25 mouse cellular contexts compared by ENCODE assay signal in the genomic region with DNA sequence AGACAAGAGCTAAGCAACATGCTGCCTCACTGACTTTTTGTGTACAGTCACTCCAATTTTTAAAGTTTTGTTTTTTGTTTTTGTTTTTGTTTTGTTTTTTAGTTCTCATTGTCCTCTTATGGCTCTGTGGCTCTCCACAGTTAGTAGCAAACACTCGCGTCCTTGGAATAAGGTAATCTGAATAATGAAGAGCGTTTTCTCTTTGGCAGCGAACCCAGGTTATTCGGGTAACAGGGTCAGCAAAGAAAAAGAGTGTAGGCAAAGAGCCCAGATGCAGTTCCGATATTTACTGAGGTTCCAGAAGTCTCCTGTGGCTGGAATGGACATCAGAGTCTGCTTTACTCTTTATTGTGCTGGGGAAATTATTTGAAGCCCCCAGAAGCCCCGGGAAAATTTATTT.
DNase-seq lines count a peak whose midpoint lies in the region; ATAC-seq and TF ChIP-seq lines count a peak whose summit lies in the region.
"Had no signal": no experiment of that assay in that cellular context is flagged by ENCODE, and none has a peak within 500 bp of the region (broad histone marks: within the 10 kb centered on the region; RNA-seq: fewer than 3 reads in every experiment).

No protein-coding gene starts in this region.

- no peak overlapping the region for H3K4me2 ChIP-seq in heart, embryonic 12.5 days
- H3K4me2 ChIP-seq in hindbrain, embryonic 13.5 days: no peak overlapping the region
- H3K4me2 ChIP-seq: embryonic facial prominence, embryonic 13.5 days; limb, embryonic 13.5 days; liver, embryonic 15.5 days; midbrain, embryonic 12.5 days; neural tube, embryonic 13.5 days had no signal

- H3K9me3 ChIP-seq in heart, embryonic 12.5 days (replicated peaks): no peaks in the 10 kb centered on the region
- no peaks in the 10 kb centered on the region for H3K9me3 ChIP-seq in hindbrain, embryonic 13.5 days
- H3K9me3 ChIP-seq: heart, embryonic 13.5 days; liver, embryonic 15.5 days; midbrain, embryonic 12.5 days; neural tube, embryonic 13.5 days had no signal

- WGBS in heart, adult 2 months: 52% methylated on average over 7 of the region's 7 CpGs
- WGBS in heart, embryonic 12.5 days: 81% methylated on average over 7 of the region's 7 CpGs
- 55% methylated on average over 7 of the region's 7 CpGs for WGBS in liver, adult 2 months
- WGBS in hindbrain, embryonic 13.5 days: 86% methylated on average over 7 of the region's 7 CpGs

- H3K4me1 ChIP-seq in heart, adult 2 months (ENCODE audit: control insufficient read depth, insufficient read depth, low read length): peaks cover 1% of the 10 kb centered on the region
- H3K4me1 ChIP-seq in heart, embryonic 12.5 days (replicated peaks): no peaks in the 10 kb centered on the region
- peaks cover 2% of the 10 kb centered on the region; the same call in 1 of the 2 replicates for H3K4me1 ChIP-seq in liver, adult 2 months (ENCODE audit: control insufficient read depth, insufficient read depth, low read length)
- no peaks in the 10 kb centered on the region for H3K4me1 ChIP-seq in hindbrain, embryonic 13.5 days (replicated peaks)
- H3K4me1 ChIP-seq: embryonic facial prominence, embryonic 13.5 days; limb, embryonic 13.5 days; liver, embryonic 15.5 days; midbrain, embryonic 12.5 days; neural tube, embryonic 13.5 days had no signal

- peaks cover 3% of the 10 kb centered on the region for H3K36me3 ChIP-seq in heart, adult 2 months (ENCODE audit: control insufficient read depth, insufficient read depth, low read length)
- H3K36me3 ChIP-seq in heart, embryonic 12.5 days: no peaks in the 10 kb centered on the region
- H3K36me3 ChIP-seq in liver, adult 2 months (ENCODE audit: control insufficient read depth, insufficient read depth, low read length): no peaks in the 10 kb centered on the region
- H3K36me3 ChIP-seq in hindbrain, embryonic 13.5 days: no peaks in the 10 kb centered on the region
- H3K36me3 ChIP-seq: embryonic facial prominence, embryonic 13.5 days; G1E; heart, embryonic 13.5 days; hindbrain, embryonic 10.5 days; limb, embryonic 13.5 days; liver, embryonic 15.5 days; midbrain, embryonic 12.5 days; neural tube, embryonic 13.5 days had no signal

- no peak overlapping the region for H3K4me3 ChIP-seq in heart, adult 2 months
- no peak overlapping the region for H3K4me3 ChIP-seq in heart, embryonic 12.5 days
- no peak overlapping the region for H3K4me3 ChIP-seq in liver, adult 2 months (ENCODE audit: insufficient read depth, low read depth, low read length)
- no peak overlapping the region for H3K4me3 ChIP-seq in hindbrain, embryonic 13.5 days
- H3K4me3 ChIP-seq: embryonic facial prominence, embryonic 13.5 days; heart, embryonic 13.5 days; hindbrain, embryonic 10.5 days; limb, embryonic 13.5 days; liver, embryonic 15.5 days; midbrain, embryonic 12.5 days; neural tube, embryonic 13.5 days had no signal

- no peaks in the 10 kb centered on the region for H3K79me2 ChIP-seq in heart, adult 2 months (replicated peaks; ENCODE audit: control insufficient read depth, insufficient read depth, low read length)
- H3K79me2 ChIP-seq in liver, adult 2 months (ENCODE audit: control insufficient read depth, insufficient read depth, low read length): no peaks in the 10 kb centered on the region

- no peak for TF ChIP-seq POLR2A in heart, adult 2 months (IDR thresholded peaks at IDR 0.05; ENCODE audit: insufficient read depth, low read depth, low read length)
- TF ChIP-seq POLR2A in liver, adult 2 months (IDR thresholded peaks at IDR 0.05; ENCODE audit: extremely low read depth, insufficient read depth, low read length): no peak

- peak; percentile 47 for DNase-seq in adrenal gland, adult 2 months
- no peak for DNase-seq in adrenal gland, adult 18-20 months (ENCODE audit: low spot score in 2 of 2)
- DNase-seq in heart, adult 2 months: peak in 1 of 2 experiments; percentile 42
- DNase-seq in liver, adult 2 months (ENCODE audit: extremely low read depth, low read depth, low spot score): peak; percentile 79
- no peak for DNase-seq in liver
- peak; percentile 42 for DNase-seq in skeletal muscle tissue, adult 2 months (ENCODE audit: low read depth, low spot score)
- DNase-seq: cerebellum, adult 11-12 months; kidney, adult 18-20 months; kidney, postnatal 14 days; spleen, adult 18-20 months; thymus, adult 18-20 months; thymus, postnatal 4 days had no signal

- no peak overlapping the region; the same call in 1 of the 2 replicates for H3K9ac ChIP-seq in heart, adult 2 months (ENCODE audit: low read depth, low read length)
- H3K9ac ChIP-seq in heart, embryonic 12.5 days: no peak overlapping the region
- H3K9ac ChIP-seq in liver, adult 2 months (ENCODE audit: low read depth, low read length): no peak overlapping the region
- no peak overlapping the region for H3K9ac ChIP-seq in hindbrain, embryonic 13.5 days
- H3K9ac ChIP-seq: embryonic facial prominence, embryonic 13.5 days; heart, embryonic 13.5 days; limb, embryonic 13.5 days; liver, embryonic 15.5 days; midbrain, embryonic 12.5 days; neural tube, embryonic 13.5 days had no signal

- intact Hi-C loops in heart, adult 2 months (cut with DNase I): loop anchor here (10.0 kb wide), 1 partner anchor 478 kb away; no protein-coding TSS in a partner anchor

- no peak for TF ChIP-seq CTCF in heart, adult 2 months (IDR thresholded peaks at IDR 0.05)
- TF ChIP-seq CTCF in liver, adult 2 months (IDR thresholded peaks at IDR 0.05; ENCODE audit: low read depth, low read length): no peak

- no peak for ATAC-seq in heart, embryonic 12.5 days (ENCODE audit: insufficient number of reproducible peaks, low FRiP score)
- no peak for ATAC-seq in hindbrain, embryonic 13.5 days (ENCODE audit: low FRiP score)
- ATAC-seq: activated CD4-positive, CD25-positive, alpha-beta regulatory T cell, adult 4 months; CD4-positive, CD25-positive, alpha-beta regulatory T cell, adult 4 months; forebrain, embryonic 14.5 days had no signal

- peak overlapping the region; percentile 87 for H3K27ac ChIP-seq in heart, adult 2 months
- no peak overlapping the region for H3K27ac ChIP-seq in heart, embryonic 12.5 days (ENCODE audit: poor library complexity, severe bottlenecking)
- no peak overlapping the region for H3K27ac ChIP-seq in liver, adult 2 months (replicated peaks; ENCODE audit: insufficient read depth, low read depth, low read length)
- H3K27ac ChIP-seq in hindbrain, embryonic 13.5 days: no peak overlapping the region
- H3K27ac ChIP-seq: embryonic facial prominence, embryonic 13.5 days; heart, embryonic 13.5 days; hindbrain, embryonic 10.5 days; limb, embryonic 13.5 days; liver, embryonic 15.5 days; midbrain, embryonic 12.5 days; neural tube, embryonic 13.5 days had no signal

- no peaks in the 10 kb centered on the region for H3K27me3 ChIP-seq in heart, adult 2 months (ENCODE audit: control insufficient read depth, insufficient read depth, low read length)
- H3K27me3 ChIP-seq in heart, embryonic 12.5 days (replicated peaks): no peaks in the 10 kb centered on the region
- H3K27me3 ChIP-seq in liver, adult 2 months (ENCODE audit: control insufficient read depth, insufficient read depth, low read length): no peaks in the 10 kb centered on the region
- no peaks in the 10 kb centered on the region for H3K27me3 ChIP-seq in hindbrain, embryonic 13.5 days
- H3K27me3 ChIP-seq: embryonic facial prominence, embryonic 13.5 days; heart, embryonic 13.5 days; limb, embryonic 13.5 days; liver, embryonic 15.5 days; midbrain, embryonic 12.5 days; neural tube, embryonic 13.5 days had no signal

- TF ChIP-seq EP300 in heart, adult 2 months (IDR thresholded peaks at IDR 0.05; ENCODE audit: insufficient read depth, low read depth, low read length): no peak

Comparison
In these comparisons a context has a peak if more than half of its experiments do, and no peak if none do; other contexts are left out.
1. DNase-seq: peak in adrenal gland, adult 2 months (single experiment), liver, adult 2 months (single experiment) and skeletal muscle tissue, adult 2 months (single experiment); none in adrenal gland, adult 18-20 months (0 of 2) and liver (single experiment).